Mouse (Mus musculus) small intestine, adult 2 months (tissue): ENCODE results near the gene Zfp553. TPM values are rescaled to one million over a fixed set of nuclear protein-coding genes. Genes with fewer than 3 reads are reported as not detected.

Source experiments
- H3K27ac ChIP-seq: fragments of 200-500 bp; 2 replicates; pipeline ENCODE4 v1.5.1; 2012; ENCODE audit warnings: low read depth, low read length, control low read depth, inconsistent platforms; ENCODE audit not compliant: insufficient read depth
- H3K27me3 ChIP-seq: fragments of 200-500 bp; 2 replicates; pipeline ENCODE4 v1.6.1; 2012; ENCODE audit warnings: mild to moderate bottlenecking, moderate library complexity, low read length, inconsistent platforms; ENCODE audit not compliant: control insufficient read depth, insufficient read depth
- H3K36me3 ChIP-seq: fragments of 200-500 bp; 2 replicates; pipeline ENCODE4 v1.6.1; 2012; ENCODE audit warnings: mild to moderate bottlenecking, low read length, control low read depth, inconsistent platforms; ENCODE audit not compliant: control insufficient read depth, insufficient read depth
- H3K4me1 ChIP-seq: fragments of 200-500 bp; 2 replicates; pipeline ENCODE4 v1.6.1; 2012; ENCODE audit warnings: low read length, inconsistent platforms, mixed read lengths; ENCODE audit not compliant: control insufficient read depth, insufficient read depth, insufficient read length
- H3K4me3 ChIP-seq: fragments of 200-500 bp; 2 replicates; pipeline ENCODE4 v1.5.1; 2012; ENCODE audit warnings: low read depth, mild to moderate bottlenecking, control low read depth, inconsistent platforms, low read length, moderate library complexity
- CTCF ChIP-seq: fragments of 200-500 bp; IDR thresholded peaks from 2 replicates; pipeline ENCODE4 v1.5.1; 2012; ENCODE audit warnings: low read depth, mild to moderate bottlenecking, control low read depth, inconsistent platforms, low read length, moderate library complexity, mixed read lengths; ENCODE audit not compliant: insufficient replicate concordance, insufficient read length; ENCODE audit errors: extremely low read depth
- POLR2A ChIP-seq: fragments of 200-500 bp; IDR thresholded peaks from 2 replicates; pipeline ENCODE4 v1.6.1; 2012; ENCODE audit warnings: low read depth, mild to moderate bottlenecking, control low read depth, inconsistent platforms, low read length, moderate library complexity
- WGBS: fragments of 180-500 bp; shearing (Covaris S2); methylation state at CpG from one replicate; pipeline ENCODE4 v1.1.7; 2018; 5-methylcytosine and 5-hydroxymethylcytosine counted together
- polyA plus RNA-seq: library from polyadenylated mRNA; depleted of rRNA; stranded (reverse); fragments of >200 nt; gene quantifications from 2 replicates; pipeline ENCODE4 v1.2.3, GENCODE M21; 2012

Zfp553 gene
- polyA plus RNA-seq, 1 experiment = 8.1 TPM

- Histone ChIP-seq H3K36me3 (no peaks in the 10 kb centered on the region), H3K27ac (no peak overlapping the region), H3K27me3 (no peaks in the 10 kb centered on the region), H3K4me3 (no peak overlapping the region), H3K4me1 (peaks cover 5% of the 10 kb centered on the region; the same call in 1 of the 2 replicates)
- WGBS = 83% methylated on average over 6 of the region's 6 CpGs
- TF ChIP-seq POLR2A = no peak
- no peak for TF ChIP-seq CTCF
Measured at GRCm38 (mm10) chr7:127224616-127225015, 8.2 kb upstream of the Zfp553 start.

- no peaks in the 10 kb centered on the region for H3K27me3 ChIP-seq
- 46% methylated on average over 11 of the region's 11 CpGs for WGBS
- no peak overlapping the region for H3K27ac ChIP-seq
- no peak overlapping the region for H3K4me3 ChIP-seq
- no peaks in the 10 kb centered on the region for H3K36me3 ChIP-seq
- TF ChIP-seq POLR2A (no peak), CTCF (no peak)
- peaks cover 5% of the 10 kb centered on the region; the same call in 1 of the 2 replicates for H3K4me1 ChIP-seq
Measured at GRCm38 (mm10) chr7:127225147-127225995, 7.5 kb upstream of the Zfp553 start.

- H3K36me3 ChIP-seq = no peaks in the 10 kb centered on the region
- WGBS = 51% methylated on average over 4 of the region's 4 CpGs
- no peaks in the 10 kb centered on the region for H3K27me3 ChIP-seq
- no peak overlapping the region for H3K4me3 ChIP-seq
- TF ChIP-seq POLR2A (no peak), CTCF (peak; percentile 74)
- H3K4me1 ChIP-seq = peaks cover 7% of the 10 kb centered on the region; the same call in 1 of the 2 replicates
- no peak overlapping the region for H3K27ac ChIP-seq
Measured at GRCm38 (mm10) chr7:127228615-127229303, 4.1 kb upstream of the Zfp553 start.

- no peak overlapping the region for H3K27ac ChIP-seq
- no peaks in the 10 kb centered on the region for H3K27me3 ChIP-seq
- peaks cover 3% of the 10 kb centered on the region; the same call in 1 of the 2 replicates for H3K4me1 ChIP-seq
- no peak overlapping the region for H3K4me3 ChIP-seq
- WGBS = 20% methylated on average over 3 of the region's 3 CpGs
- no peak for TF ChIP-seq POLR2A
- no peak for TF ChIP-seq CTCF
- H3K36me3 ChIP-seq = peaks cover 12% of the 10 kb centered on the region
Measured at GRCm38 (mm10) chr7:127231376-127231775, 1.5 kb upstream of the Zfp553 start.

- 2% methylated on average over 20 of the region's 20 CpGs for WGBS
- H3K27ac ChIP-seq = peak overlapping the region; percentile 83
Measured at GRCm38 (mm10) chr7:127231826-127232621, 837 bp upstream of the Zfp553 start.

GRCm38 (mm10) chr7:127233368-127233749 lies 498 bp downstream of the Zfp553 start:
- H3K4me1 ChIP-seq = peaks cover 3% of the 10 kb centered on the region; the same call in 1 of the 2 replicates
- H3K36me3 ChIP-seq = peaks cover 19% of the 10 kb centered on the region
- WGBS = under 1% methylated on average over 27 of the region's 27 CpGs
- no peaks in the 10 kb centered on the region for H3K27me3 ChIP-seq
- peak overlapping the region; percentile 99 for H3K4me3 ChIP-seq
- peak overlapping the region; percentile 83 for H3K27ac ChIP-seq
- TF ChIP-seq POLR2A (no peak), CTCF (no peak)

More at GRCm38 (mm10) chr7:127231826-127232621, 837 bp upstream of the Zfp553 start:
- H3K36me3 ChIP-seq = peaks cover 18% of the 10 kb centered on the region
- H3K4me1 ChIP-seq = peaks cover 3% of the 10 kb centered on the region; the same call in 1 of the 2 replicates
- H3K4me3 ChIP-seq = peak overlapping the region; percentile 99
- H3K27me3 ChIP-seq = no peaks in the 10 kb centered on the region
- TF ChIP-seq CTCF = no peak
- TF ChIP-seq POLR2A = no peak
